Mouse (Mus musculus): ENCODE data around the gene Fhad1. TPM values are rescaled to one million over a fixed set of nuclear protein-coding genes. Genes with fewer than 3 reads are reported as not detected.

The Fhad1 gene
- total RNA-seq, 2 experiments from 2014 or later: not detected

DNA sequence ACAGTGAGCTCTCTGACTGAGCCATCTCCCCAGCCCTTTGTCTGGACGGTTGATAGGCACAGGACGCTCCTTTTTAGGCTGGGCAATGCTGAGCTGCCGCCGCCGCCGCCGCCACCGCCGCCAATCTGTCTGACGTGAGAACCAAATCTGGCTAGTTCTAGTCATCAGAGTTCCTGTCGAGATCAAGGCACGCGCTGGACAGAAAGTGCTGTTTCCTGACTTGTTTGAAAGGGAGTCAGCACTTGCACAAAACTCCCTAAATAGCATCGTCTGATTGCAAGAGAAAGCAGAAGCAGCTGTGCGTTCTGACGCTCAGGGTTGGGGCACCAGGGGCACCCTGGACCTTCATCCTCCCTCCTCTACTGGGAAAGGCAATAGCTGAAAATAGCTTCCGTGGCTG, 62.8 kb downstream of the Fhad1 start:
- ATAC-seq (replicated peaks; ENCODE audit: low FRiP score, low TSS enrichment, poor library complexity, severe bottlenecking): no peak

DNA sequence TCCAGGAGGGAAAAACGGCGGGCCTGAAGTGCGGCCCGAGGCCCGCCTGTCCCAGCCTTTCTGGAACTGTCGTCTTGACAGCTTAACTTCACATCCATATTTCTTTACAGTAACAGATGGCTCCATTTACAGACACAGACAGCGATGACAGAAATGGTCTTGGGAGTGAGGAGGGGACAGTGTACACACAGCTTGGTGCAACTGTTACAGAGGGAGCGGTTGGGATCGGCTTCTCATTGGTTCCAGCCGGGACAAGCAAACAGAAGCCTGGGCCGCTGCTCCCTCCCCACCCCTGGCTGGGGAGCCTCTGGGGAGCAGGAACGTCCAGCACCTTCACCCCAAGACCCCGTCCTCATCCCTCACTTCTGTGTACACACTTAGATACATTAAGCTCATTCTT, 65.4 kb downstream of the Fhad1 start:
- ATAC-seq (replicated peaks; ENCODE audit: low FRiP score, low TSS enrichment, poor library complexity, severe bottlenecking): no peak

DNA sequence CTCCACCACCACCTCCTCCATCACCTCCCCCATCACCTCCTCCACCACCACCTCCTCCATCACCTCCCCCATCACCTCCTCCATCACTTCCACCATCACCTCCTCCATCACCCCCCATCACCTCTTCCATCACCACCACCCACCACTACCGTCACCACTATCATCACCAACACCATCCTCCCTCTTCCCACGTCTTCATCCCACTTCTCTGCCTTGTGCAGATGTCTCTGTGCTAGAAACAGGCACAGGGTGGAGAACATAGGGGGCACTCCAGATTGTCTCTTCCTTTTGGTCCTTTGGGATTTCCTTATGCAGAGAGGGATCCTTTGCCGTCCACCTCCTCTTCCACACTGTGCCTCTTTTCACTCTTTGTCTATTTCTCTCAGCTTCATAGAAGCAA, 66.1 kb downstream of the Fhad1 start:
- no peak for ATAC-seq (replicated peaks; ENCODE audit: low FRiP score, low TSS enrichment, poor library complexity, severe bottlenecking)

- no peak for ATAC-seq (replicated peaks; ENCODE audit: low FRiP score, low TSS enrichment, poor library complexity, severe bottlenecking)
These were observed 72.5 kb downstream of the Fhad1 start for GRCm38 (mm10) chr4:141942403-141942802.

- no peak for ATAC-seq (replicated peaks; ENCODE audit: low FRiP score, low TSS enrichment, poor library complexity, severe bottlenecking)
These were observed 73.6 kb downstream of the Fhad1 start for GRCm38 (mm10) chr4:141941289-141941688.

GRCm38 (mm10) chr4:141938535-141938934, 76.3 kb downstream of the Fhad1 start:
- ATAC-seq (replicated peaks; ENCODE audit: low FRiP score, low TSS enrichment, poor library complexity, severe bottlenecking): no peak

GRCm38 (mm10) chr4:141932785-141933574, 81.9 kb downstream of the Fhad1 start:
- ATAC-seq (replicated peaks; ENCODE audit: low FRiP score, low TSS enrichment, poor library complexity, severe bottlenecking): no peak

- ATAC-seq (replicated peaks; ENCODE audit: low FRiP score, low TSS enrichment, poor library complexity, severe bottlenecking): no peak
These were observed 83.4 kb downstream of the Fhad1 start for GRCm38 (mm10) chr4:141931526-141931925.

DNA sequence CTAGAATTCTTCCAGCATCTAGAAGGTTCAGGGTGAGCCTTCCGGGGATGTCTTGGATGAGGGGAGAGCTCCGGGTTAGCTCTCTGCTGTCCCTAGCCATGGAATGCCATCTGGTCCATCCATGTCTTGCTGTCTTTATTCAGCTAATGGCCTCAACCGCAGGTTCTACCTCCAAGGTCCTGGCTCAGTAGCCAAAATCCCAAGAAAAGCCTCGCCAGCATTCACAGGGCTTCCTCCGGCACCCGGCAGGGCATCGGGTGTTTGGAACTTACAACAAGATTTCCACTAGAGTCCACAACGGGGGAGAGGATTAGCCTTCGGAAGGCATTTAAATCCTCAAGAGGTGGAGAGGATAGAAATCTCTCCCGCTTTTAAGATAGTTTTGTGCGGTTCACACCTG, 84.9 kb downstream of the Fhad1 start:
- no peak for ATAC-seq (replicated peaks; ENCODE audit: low FRiP score, low TSS enrichment, poor library complexity, severe bottlenecking)

- no peak for ATAC-seq (replicated peaks; ENCODE audit: low FRiP score, low TSS enrichment, poor library complexity, severe bottlenecking)
These were observed 86.0 kb downstream of the Fhad1 start for GRCm38 (mm10) chr4:141928881-141929281.

DNA sequence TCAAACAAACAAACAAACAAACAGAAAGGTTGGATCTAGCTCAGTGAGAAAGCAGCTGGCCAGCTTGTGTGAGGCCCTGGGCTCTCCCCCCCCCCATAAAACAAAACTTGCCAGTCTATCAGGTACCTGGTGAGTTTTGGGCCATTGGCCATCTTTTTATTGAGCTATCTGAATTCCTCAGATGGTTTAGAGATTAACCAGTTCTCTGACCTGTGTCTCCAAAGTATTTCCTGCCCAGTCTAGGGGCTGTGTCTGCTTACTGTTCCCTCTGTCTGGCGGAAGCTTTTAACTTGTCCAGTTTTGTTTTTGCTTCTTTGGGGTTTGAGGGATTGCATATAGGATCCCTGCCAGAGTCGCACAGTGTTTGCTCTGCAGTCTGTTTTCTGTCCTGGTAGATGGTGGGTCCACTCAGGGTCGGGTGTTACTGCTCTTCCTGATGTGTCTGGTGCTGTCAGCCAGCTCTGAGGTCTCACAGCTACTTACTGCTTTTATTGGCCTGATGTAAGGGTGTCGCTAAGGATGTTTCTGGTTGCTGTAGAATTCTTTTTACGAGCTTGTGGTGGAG, 89.0 kb downstream of the Fhad1 start:
- no peak for ATAC-seq (replicated peaks; ENCODE audit: low FRiP score, low TSS enrichment, poor library complexity, severe bottlenecking)

GRCm38 (mm10) chr4:141923961-141924360, 90.9 kb downstream of the Fhad1 start:
- ATAC-seq (replicated peaks; ENCODE audit: low FRiP score, low TSS enrichment, poor library complexity, severe bottlenecking): no peak

DNA sequence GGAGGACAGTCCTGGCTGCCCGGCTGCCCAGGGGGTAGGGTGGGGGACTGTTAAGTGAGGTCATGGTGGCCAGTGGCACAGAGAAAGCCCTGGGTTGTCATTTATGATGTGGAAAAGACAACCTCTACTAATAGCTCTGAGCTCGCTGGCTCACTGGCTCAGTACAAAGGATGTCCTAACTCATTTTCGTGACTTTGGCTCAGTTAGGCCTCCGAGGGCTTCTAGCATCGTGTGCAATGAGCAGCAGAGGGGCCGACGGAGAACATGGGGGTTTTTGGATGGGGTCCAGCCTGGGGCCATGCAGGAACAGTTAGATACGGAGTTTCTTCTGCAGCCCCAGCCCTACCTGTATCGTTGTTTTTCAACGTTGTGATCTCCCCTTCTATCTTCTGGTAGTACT, 94.5 kb downstream of the Fhad1 start:
- ATAC-seq (replicated peaks; ENCODE audit: low FRiP score, low TSS enrichment, poor library complexity, severe bottlenecking): no peak

DNA sequence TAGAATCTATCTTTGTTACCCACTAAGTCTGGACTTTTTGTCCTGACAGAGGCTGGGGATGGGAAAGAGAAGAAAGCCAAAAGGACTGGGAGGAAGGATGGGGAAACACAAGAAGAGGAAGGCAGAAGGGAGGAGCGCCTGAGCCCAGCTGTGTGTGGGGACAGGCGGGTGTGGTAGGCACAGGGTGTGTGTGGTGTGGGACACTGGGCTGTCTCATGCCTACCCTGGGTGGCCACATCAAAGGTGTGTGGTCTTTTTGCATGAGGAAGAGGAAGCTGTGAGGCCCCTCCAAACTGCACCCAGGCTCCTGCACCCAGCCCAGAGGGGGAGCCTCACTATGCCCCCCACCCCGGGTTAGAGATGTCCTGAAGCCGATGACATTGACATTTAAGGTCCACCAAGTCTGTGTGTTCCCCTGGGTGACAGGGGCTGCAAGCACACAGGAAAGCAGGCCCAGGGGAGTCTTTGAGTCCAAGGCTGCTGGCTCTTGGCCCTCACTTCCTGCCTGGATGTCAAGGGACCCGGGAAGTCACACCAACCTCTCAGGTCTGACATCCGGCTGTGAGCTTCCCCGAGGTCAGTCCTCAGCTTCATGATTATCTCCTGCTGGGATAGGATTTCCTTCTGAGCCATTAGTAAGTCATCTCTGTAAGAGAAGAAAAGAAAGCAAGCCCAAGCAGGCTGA, 97.0 kb downstream of the Fhad1 start:
- no peak for ATAC-seq (replicated peaks; ENCODE audit: low FRiP score, low TSS enrichment, poor library complexity, severe bottlenecking)

- no peak for ATAC-seq (replicated peaks; ENCODE audit: low FRiP score, low TSS enrichment, poor library complexity, severe bottlenecking)
These were observed 100.8 kb downstream of the Fhad1 start for GRCm38 (mm10) chr4:141914040-141914439.

- no peak for ATAC-seq (replicated peaks; ENCODE audit: low FRiP score, low TSS enrichment, poor library complexity, severe bottlenecking)
These were observed 101.5 kb downstream of the Fhad1 start for GRCm38 (mm10) chr4:141913201-141913993.

DNA sequence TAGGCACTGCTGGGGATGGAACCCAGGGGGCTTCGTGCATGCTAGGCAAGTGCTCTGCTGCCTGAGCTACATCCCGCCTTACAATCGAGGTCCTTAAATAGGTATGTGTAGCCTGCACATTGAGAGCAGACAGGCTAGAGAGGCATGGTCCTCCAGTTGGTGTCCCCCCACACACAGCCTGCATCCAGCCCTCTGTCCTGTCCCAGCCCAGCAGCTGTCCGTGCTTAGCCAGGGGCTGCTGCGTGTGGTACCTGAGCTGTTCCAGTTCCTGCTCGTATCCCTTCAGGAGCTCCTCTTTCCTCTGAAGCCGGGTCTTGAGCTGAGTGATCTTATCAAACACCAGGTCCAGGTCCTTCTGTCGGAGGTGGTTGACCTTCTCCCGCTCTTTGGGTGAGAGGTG, 110.2 kb downstream of the Fhad1 start:
- no peak for ATAC-seq (replicated peaks; ENCODE audit: low FRiP score, low TSS enrichment, poor library complexity, severe bottlenecking)

- ATAC-seq (replicated peaks; ENCODE audit: low FRiP score, low TSS enrichment, poor library complexity, severe bottlenecking): no peak
These were observed 112.4 kb downstream of the Fhad1 start for GRCm38 (mm10) chr4:141902479-141902858.

GRCm38 (mm10) chr4:141901711-141902478, 113.0 kb downstream of the Fhad1 start:
- no peak for ATAC-seq (replicated peaks; ENCODE audit: low FRiP score, low TSS enrichment, poor library complexity, severe bottlenecking)
